Mouse (Mus musculus): ENCODE data around the gene Clspn. TPM values are rescaled to one million over a fixed set of nuclear protein-coding genes. Genes with fewer than 3 reads are reported as not detected.

The Clspn gene
- polyA plus RNA-seq (2012), result 5.7 and 9.8 TPM in 2 replicates

DNA sequence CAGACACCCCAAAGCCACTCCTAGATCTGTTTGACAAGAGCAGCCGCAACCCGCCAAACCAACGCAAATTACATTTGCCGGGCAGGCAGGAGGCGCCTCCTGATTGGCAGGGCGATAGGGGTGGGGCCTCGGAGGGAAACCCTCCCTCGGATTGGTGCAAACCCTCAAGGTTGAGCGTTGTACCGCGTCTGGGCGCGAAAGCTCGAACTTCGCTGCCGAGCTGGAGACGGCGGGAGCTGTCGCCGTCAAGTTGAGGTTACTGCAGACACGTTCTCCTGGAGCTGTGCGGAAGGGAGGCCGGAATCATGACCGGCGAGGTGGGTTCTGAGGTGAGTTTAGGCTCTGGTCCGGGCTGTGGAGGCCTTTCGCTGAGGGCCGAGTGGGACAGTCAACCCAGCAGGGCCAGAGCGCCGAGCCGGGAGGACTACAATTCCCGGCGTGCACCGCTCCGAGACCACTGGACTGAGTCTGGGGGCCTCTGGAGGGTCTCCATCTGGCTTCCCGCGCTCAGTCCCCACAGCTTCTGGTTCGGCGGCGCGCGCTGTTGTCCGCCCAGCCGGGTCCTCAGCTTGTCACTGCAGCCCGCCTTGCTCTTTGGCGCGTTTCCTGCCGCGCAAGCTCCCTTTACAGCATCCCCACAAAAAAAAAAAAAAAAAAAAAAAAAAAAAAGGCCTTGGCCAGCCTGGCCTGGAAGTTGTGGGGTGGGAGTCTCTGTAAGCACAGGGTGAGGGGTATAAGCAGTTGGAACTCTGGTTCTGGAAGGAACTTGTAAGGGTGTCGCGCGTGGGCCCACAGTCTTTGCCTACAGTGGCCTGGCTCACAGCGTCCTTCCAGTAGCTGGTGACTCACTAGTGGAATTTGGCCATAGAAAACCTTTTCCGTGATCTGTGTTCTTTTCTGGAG is at the start of gene Clspn:
TSS of gene Clspn (plus strand) at position 127 of the 903 bp plus-strand sequence.
- TF ChIP-seq GATA1 (IDR thresholded peaks at IDR 0.05; ENCODE audit: low read length), result no peak

DNA sequence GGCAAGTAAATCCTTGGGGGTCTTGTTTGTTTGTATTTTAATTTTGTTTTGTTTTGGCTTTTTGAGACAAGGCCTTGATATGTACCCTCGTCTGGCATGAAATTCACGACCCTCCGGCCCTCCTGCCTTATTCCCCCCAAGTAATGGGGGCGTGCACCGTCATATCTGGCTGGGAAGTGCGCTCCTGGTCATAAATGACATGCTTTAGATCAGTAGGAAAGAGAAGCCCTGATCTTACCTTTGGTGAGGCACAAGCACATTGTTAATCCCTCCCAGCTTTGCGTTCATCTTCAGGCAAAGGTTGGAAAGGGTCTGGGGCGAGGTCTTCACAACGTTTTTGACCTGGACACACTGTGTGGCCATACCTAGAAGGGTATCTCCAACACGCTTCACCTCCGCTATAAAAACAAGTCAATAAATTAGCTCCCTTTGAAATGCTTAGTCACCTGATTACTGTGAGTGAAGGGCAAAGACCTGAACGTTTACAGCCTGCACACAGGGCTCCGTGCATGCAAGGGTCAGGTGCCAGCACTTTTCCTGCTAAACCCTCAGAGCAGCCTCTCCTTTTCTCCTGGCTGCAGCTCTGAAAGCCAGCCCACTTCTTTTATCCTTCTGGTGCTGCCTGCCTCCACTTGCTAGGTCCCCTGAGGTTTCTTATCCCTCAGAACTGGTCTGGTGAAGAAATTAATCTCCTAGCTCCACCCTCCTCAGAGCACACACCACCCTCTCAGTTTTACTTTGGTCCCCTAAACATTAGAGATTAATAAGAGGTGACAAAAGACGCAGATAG is 48.4 kb upstream of the Clspn start:
- no peak for TF ChIP-seq GATA1 (IDR thresholded peaks at IDR 0.05; ENCODE audit: low read length)

DNA sequence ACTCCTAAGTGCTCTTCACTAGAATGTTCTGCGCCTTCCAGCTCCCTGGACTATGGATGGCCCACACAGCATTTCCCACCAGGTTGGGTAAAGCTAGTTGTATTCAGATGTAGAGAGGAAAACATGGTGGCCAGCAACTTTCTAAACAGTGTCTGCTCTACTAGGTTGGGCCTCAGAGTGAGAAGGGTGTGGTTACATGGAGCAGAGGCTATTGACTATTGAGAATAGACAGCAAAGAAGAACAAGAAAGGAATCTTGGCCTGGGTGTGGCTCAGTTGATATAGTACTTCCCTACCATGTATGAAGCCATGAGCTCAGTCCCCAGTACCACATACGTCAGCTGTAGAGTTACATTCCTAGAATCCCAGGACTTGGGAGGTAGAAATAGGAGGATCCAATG is 47.7 kb upstream of the Clspn start:
- no peak for TF ChIP-seq GATA1 (IDR thresholded peaks at IDR 0.05; ENCODE audit: low read length)

DNA sequence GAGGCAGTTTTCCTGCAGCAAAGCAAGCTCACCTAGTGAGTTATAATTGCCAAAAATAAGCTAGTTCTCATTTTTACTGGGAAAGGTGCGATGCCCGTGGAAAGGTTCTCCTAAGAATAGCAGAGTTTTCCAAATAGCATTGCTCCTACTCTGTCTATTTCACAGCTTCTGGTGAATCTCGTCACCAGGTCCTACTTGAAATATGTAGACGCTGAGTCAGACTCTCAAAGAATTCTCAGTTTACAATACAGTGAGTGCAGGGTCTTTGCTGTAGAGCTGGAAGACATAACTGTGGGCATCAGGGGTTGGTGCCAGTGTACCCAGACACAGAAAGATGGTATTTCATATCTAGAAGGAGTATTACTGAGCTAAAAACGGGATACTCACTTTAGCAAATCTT is 45.7 kb upstream of the Clspn start:
- no peak for TF ChIP-seq GATA1 (IDR thresholded peaks at IDR 0.05; ENCODE audit: low read length)

DNA sequence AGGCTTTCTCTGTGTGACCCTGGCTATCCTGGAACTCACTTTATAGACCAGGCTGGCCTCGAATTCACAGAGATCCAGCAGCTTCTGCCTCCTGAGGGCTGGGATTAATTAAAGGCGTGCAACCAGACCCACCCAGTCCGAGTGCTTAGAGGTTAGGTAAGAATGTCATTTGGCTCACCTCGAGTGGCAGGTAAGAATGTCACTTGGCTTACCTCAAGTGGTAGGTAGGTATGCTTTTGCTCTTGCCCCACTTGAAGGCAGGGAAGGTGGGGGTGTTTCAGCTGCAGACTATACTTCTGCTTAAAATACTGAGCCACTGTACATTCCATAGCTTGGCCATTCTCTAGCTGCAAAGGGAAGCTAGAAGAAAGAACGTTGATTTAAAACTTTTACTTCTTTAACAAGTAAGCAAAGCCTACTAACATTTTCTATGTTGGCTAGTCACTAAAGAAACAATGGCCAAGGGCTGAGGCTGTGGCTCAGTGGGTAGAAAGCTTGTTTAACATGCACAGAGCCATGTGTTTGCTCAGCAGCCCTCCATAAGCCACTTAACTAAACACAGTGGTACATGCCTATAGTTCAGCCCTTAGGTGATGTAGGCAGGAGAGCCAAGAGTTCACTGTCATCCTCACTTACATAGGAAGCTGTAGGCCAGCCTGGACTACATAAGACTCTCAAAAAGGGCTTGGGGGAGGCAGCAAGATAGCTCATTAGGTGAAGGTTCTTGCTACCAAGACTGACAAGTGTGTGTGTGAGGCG is 44.2 kb upstream of the Clspn start:
- no peak for TF ChIP-seq GATA1 (IDR thresholded peaks at IDR 0.05; ENCODE audit: low read length)

DNA sequence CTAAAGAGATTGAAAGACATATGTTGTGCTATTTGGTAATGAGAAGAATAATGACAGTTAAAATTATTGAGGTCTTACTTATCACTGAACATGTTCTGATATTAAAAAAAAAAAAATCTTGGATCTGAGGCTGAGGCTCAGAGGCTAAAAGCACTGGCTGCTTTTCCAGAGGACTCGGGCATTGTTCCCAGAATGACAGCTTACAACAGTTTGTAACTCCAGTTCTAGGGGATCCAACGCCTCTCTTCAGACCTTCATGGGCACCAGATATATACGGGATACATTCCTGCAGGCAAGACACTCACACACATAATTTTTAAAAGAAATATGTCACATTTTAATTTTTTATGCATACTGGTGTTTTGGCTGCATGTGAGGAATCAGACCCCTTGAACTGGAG is 30.6 kb upstream of the Clspn start:
- TF ChIP-seq GATA1 (IDR thresholded peaks at IDR 0.05; ENCODE audit: low read length), result no peak

DNA sequence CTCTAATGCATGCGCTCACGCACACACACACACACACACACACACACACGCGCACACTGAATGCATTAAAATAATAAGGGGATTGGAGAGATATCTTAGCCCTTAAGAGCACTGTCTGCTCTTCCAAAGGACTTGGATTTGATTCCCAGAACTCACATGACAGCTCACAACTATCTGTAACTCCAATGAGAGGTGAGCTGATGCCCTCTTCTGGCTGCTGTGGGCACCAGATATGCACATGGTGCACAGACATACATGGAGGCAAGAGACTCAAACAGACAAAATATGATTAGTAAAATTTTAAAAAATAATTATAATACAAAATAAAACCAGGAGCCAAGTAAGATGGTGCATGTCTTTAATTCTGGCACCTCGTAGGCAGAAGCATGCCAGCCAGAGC is 29.9 kb upstream of the Clspn start:
- no peak for TF ChIP-seq GATA1 (IDR thresholded peaks at IDR 0.05; ENCODE audit: low read length)

DNA sequence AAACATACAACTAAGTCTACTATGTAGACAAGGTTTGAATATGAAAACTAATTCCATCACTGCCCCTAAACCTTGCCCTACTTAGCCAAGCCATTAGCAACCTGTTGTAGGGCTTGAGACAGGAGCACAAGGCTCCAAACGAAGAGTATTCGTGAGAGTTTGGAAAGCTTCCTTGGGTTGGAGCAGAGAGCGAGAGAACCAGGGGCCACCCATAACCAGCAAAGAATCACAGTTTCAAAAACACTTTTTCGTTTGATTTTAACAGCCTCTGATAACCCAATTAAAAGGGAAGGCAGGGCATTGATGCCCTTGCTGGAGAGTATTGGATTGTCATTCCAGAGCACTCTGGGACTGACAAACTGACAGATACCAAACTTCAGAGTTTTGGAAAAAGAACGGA is 24.4 kb upstream of the Clspn start:
- no peak for TF ChIP-seq GATA1 (IDR thresholded peaks at IDR 0.05; ENCODE audit: low read length)

DNA sequence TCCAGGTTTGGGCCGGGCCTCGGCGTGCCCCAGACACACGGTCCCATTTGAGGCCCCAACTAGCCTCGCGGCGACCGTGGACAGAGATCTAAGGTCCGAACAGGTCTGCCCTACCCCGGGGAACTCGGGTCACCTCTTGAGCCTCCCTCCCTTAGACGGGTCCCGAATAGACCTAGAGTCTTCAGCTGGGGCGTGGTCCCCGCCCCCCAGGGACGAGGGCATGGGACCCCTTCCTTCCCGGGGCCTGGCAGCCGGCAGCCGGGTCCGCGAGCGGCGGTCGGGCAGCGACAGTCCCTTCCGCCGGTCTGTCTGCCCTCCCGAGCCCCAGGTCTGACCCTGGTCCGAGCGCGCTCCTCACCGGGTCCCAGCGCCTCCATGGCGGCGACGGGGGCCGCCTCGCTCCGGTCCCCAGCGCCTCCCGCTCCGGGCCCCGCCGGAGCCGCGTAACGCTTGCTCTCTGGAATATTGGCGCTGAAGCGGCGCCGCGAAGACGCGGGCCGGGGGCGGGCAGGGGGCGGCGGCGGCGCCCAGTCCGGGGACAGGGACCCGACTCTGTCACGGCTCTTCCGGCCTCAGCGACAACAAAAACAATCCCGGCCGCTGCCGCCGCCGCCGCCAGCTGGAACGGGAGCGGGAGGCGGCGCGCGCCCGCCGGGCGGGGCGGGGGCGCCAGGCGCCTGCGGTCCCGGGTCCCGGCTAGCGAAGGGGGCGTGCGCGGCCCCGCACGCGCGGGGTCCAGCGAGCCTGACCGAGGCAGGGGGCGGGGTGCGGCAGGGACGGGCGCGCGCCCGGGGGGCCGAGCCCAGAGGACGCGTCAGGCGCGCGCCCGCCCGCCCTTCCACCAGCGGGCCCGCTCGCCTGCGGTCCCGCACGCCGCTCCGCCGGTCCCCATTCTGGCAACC is 23.7 kb upstream of the Clspn start, which contains the start of gene Ago4:
TSS of gene Ago4 (minus strand) at position 646 of the 902 bp plus-strand sequence.
- no peak for TF ChIP-seq GATA1 (IDR thresholded peaks at IDR 0.05; ENCODE audit: low read length)

DNA sequence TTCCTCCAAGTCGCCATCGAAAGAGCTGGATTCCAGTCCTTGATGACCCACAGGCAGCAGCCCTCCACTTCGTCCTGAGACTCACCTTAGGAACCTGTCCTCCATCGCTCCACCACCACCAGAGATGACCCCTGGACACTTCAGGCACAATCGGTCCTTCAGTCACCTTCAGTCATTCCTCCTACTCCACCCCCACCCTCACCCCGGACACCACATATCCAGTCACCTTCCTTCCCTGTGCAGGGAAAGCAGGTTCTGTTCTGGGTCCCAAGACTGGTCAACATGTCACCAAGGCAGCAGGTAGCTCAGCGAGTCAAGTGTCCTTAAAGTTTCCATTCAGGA is 23.0 kb upstream of the Clspn start:
- TF ChIP-seq GATA1 (IDR thresholded peaks at IDR 0.05; ENCODE audit: low read length), result no peak

DNA sequence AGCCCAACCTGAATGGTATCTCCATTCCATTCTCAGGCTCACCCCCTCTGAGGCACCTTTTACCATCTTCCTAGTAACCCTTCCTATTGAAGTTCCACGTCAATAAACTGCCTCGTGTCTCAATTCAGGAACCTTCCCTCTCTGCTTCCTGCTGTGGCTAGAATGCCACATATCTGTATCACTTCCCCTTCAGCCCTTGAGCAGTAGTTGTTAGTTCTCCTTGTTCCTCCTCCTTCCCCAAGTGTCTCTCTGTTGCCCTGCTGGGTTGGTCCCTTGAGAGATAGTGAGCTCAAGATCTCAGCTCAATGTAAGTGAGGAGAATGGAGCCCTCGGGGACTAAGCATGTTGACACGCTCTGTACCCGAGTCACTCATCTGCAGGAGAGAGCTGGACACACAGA is 19.9 kb upstream of the Clspn start:
- no peak for TF ChIP-seq GATA1 (IDR thresholded peaks at IDR 0.05; ENCODE audit: low read length)

DNA sequence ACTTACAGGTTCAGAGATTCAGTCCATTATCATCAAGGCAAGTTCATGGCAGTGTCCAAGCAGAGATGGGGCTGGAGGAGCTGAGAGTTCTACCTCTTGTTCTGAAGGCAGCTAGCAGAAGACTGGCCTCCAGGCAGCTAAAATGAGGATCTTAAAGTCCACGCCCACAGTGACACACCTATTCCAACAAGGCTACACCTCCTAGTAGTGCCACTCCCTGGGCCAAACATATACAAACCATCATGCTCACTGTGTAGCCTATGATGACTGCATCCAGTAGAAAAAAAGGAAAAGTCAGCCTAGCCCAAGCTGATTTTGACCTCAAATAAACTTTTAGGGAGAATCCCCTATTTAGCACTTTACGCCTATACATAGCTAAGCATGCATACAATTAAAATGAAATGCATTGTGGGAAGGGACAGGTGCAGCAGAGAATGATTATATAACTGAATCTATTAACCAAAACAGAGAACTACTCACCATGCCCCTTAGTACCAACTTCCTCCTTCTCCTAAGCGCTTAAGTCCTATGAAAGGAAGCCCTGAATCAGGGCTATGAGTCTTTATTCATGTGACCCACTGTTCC is 16.2 kb upstream of the Clspn start:
- no peak for TF ChIP-seq GATA1 (IDR thresholded peaks at IDR 0.05; ENCODE audit: low read length)

DNA sequence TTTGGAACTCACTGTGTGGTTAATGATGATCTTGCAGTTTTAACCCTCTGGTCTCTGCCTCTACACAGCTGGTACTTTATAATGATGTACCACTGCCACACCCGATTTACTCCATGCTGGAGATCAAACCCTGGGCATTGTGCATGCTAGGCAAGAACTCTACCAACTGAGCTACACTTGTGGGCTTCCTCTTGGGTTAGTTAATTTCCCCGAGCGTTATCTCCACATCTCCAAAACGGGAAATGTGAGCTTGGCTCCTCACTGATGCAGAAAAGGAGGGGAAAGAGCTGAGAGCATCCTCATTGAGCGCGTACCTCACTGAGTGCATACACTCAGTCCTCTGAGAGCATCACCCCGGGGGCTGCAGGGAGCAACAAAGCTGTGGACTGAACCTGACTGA is 13.9 kb upstream of the Clspn start:
- TF ChIP-seq GATA1 (IDR thresholded peaks at IDR 0.05; ENCODE audit: low read length), result no peak

DNA sequence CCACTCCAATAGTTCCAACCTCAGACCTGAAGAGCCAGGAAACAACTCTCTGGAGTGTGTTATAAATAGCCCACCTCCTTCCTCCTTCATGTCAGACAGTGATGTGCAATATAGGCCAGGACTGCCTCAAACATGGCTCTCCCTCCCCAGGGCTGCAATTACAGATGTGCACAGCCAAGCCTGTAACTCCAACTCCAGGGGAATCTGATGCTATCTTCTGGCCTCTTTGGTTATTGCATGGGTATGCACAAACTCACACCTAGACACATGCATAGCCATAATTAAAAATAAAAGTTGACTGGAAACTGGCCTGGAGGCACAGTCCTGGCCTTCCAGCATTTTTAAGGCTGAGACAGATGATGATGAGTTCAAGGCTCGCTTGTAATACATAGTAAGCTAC is 11.7 kb upstream of the Clspn start:
- TF ChIP-seq GATA1 (IDR thresholded peaks at IDR 0.05; ENCODE audit: low read length), result no peak

Measured in G1E-ER4 (cell line).